Mouse (Mus musculus) retina, postnatal 7 days (tissue): ENCODE results near the gene Tfr2.
"Not testable (repeated sequence)": the region's sequence is repeated elsewhere in the genome, so short reads cannot be mapped to it uniquely, and the experiment has no call there.

Experiments
- DNase-seq: peaks from one replicate; pipeline ENCODE4 v3.0.0-alpha.2; 2012; ENCODE audit warnings: low read depth, low spot score

Tfr2 gene

DNA sequence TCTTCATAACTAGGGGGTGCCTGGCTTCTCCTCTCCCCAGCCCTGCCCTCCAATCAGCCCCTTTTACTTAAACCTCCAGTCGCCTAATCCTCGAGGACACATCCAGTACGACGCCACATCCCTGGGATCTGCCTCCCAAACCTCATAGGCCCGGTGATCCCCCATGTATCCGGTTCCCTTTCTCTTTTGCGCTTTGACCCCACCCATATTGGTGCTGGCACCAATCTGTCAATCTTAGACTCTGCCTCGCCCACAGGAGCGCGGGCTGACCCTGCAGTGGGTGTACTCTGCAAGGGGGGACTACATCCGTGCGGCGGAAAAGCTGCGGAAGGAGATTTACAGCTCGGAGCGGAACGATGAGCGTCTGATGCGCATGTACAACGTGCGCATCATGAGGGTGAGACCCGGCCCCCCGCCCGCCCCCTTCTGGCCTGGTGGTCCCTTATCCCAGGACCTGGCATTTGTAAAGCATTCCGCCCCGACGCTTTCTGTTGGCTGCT lies 14.1 kb downstream of the Tfr2 start:
- DNase-seq = peak; percentile 40

DNA sequence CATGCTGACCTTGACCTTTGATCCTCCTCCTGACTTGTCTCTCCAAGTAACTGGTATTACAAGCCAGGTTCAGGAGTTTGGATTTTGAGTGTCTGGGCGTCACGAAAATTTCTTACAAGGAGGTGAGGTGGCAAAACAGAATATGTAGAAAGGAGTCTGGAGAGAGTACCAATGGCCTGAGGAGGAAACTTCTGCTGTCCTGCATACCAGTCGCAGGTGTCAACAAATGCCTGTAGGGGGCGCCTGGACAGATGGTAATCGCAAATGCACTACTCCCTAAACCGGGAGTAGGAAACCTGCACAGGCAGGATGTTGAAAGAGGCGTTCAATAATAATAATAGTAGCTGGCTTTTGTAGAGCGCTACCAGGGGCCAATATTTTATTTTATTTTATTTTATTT lies 15.3 kb downstream of the Tfr2 start:
- peak; percentile 54 for DNase-seq

DNA sequence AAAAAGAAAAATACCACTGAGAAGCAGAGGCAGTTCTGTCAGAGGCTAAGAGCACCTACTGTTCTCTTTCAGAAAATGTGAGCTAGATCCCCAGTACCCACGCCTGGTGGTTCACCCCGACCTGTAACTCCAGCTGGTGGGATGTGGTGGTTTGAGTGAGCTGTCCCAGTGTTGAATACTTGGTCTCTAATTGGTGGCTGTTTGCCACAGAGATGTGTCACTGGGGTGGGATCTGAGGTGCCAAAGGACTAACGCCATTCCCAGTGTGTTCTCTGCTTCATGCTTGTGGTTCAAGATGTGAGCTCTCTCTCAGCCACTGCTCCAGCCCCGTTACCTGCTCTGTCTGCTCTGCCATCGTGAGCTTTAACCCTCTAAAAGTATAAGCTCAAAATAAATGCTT lies 20.9 kb downstream of the Tfr2 start:
- no peak for DNase-seq

DNA sequence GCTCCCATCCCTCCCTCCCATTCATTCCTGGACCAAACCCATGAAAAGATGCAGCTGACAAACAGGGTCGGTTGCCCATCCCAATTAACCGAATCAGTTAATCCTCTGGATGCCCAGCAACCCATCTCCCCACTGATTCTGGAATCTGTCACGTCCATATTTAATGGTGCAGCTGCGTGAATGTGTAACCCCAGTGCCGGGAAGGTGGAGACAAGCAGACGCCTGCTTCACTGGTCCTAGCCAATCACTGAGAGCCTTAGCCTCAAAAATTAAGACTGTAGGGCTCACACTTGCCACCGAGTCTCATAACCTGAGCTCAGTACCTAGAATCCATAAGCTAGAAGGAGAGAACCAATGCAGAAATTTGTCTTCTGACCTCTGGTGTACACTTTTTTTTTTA lies 26.3 kb downstream of the Tfr2 start:
- DNase-seq = no peak

DNA sequence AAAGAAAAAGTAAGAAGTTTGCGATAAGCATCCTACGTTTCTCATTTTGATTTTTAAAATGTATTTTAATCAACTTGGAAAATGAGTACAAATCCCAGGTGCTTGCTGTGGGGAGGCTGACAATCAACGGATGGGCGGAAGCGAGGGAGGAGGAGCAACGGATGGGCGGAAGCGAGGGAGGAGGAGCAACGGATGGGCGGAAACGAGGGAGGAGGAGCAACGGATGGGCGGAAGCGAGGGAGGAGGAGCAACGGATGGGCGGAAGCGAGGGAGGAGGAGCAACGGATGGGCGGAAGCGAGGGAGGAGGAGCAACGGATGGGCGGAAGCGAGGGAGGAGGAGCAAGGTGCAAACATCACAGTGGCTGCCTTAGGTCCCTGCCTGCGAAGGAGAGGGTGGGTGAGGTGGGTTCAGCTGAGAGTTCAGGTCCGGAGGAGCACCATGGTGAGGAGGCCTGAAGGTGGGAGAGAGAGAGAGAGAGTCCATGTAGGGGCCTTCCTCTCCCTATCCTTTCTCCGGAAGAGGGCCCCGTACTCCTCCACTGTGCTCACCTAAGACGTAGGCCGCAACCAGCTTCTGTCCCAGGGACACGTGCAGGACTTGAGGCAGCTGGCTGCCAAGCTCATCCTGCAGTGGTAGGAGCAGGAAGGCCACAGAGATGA lies 27.1 kb downstream of the Tfr2 start:
- no peak for DNase-seq

DNA sequence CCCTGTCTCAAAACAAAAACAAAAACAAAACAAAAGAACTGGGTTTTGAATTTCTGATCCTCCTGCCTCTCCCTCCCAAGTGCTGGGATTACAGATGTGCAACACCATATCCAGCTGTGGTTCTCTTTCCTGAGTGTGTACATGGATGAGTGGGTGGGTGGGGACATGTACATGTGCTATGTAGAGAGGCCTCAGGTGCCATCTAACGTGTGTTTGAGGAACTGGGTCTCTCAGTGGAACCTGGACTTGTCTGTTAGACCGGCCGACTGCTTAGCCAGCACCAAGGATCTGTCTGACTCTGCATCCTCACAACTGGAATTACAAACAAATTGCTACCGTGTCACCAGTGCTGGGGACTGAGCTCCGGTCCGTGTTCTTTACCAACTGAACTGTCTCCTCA lies 28.0 kb downstream of the Tfr2 start:
- no peak for DNase-seq

DNA sequence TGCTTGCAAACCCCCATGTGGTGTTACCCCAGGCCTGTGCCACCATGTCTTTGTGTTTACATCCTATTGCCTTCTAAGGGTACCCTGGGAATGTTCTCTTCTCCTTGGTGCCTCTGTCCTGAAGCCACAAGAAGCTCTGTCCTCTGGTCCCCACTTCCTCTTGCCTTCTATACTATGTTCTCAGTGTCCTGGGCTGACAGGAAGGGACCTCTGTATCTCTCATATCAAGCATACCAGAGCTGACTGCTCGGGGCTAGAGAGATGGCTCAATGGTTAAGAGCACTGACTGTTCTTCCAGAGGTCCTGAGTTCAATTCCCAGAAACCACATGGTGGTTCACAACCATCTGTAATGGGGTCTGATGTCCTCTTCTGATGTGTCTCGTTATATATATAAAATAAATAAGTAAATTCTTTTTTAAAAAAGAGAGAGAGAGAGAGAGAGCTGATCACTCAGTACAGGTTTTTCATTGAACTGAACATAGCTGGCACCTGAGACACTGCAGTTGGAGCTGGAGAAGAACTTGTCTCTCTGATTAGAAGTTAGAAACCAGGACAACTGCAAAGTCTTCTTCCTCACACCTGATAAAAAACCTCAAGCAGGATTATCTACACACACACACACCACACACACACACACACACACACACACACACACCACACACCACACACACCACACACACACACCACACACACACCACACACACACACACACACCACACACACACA lies 28.6 kb downstream of the Tfr2 start:
- DNase-seq = no peak

DNA sequence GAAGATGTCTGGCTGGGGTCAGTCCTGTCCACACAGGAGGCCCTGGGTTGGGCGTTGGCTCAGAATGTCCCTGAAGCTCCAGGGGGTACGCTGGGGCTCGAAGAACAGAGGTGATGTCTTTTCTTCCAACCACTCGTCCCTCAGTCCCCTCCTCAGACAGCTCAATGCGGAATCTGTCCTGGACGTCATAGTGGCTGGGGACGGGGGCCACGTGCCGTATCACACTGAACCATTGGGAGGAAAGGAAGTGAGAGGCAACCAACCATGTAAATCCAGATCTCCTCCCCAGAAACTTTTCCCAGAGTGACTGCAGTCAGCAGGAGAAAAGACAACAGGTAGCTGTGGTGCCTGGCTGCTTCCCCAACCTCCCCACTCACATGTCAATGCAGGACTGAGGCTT lies 30.0 kb downstream of the Tfr2 start:
- no peak for DNase-seq

DNA sequence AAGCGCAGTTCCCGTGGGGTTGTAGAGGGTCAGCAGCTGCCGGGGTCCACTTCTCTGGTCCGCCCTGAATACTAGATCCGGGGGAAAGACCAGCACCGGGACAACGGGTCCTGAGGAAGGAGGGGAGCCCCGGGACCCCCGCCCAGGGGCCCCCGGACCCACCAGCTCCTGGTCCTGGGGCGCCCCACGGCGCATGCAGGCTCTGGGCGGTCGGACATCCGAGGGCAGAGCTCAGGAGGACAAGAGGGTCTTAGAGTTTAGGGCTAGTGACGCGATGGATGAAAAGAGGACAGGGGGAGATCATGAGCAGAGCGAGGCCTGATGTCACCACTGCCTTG lies 30.6 kb downstream of the Tfr2 start:
- DNase-seq = no peak

DNA sequence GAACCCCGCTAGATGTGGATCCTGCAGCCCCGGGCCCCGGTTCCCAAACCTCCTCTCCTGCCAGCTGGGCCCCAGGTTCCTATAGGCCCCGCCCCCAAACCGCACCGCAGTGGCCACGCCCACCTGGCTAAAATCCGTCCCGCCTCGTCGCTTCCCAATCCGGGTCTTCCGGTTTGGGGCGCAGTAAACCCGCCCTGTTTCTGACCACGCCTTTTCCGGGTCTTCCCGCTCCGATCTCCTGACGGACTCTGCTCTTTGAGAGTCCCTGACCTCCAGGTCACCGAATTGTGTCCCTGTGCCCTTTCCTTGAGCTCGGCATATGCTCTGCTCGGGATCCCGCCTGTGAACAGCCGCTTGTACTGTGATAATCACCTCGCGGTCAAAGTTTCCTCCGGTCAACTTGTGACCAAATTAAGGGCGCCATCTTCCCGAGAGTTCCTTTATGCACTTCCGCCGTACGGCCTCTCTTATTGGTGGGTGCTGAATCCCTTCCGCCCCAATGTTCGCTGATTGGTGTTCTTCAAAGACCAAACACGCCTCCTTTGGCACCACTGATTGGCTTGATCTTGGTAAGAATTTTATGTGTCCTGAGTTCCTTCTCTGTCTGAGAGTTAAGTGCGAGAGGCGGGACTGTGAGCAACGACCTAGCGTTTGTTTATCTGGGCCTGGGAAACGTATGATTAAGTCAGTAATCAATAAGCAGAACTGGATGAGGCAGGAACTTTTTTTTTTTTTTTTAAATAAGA lies 31.2 kb downstream of the Tfr2 start, which contains the start of gene Mospd3:
TSS of gene Mospd3 (minus strand) at position 440 of the 746 bp plus-strand sequence.
- peak; percentile 93 for DNase-seq

DNA sequence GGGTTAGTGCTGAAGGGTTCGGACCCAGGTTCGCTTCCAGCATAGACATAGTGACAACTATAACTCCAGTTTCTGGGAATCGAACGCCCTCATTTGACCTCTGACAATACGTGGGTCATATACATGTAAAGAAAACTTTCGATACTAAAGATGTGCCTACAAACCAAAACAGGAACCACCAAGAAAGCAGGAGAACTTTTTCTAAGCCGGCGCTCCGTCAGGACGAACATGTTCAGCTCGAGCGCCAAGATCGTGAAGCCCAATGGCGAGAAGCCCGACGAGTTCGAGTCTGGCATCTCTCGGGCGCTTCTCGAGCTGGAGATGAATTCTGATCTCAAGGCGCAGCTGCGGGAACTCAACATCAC lies 31.7 kb downstream of the Tfr2 start:
- no peak for DNase-seq

DNA sequence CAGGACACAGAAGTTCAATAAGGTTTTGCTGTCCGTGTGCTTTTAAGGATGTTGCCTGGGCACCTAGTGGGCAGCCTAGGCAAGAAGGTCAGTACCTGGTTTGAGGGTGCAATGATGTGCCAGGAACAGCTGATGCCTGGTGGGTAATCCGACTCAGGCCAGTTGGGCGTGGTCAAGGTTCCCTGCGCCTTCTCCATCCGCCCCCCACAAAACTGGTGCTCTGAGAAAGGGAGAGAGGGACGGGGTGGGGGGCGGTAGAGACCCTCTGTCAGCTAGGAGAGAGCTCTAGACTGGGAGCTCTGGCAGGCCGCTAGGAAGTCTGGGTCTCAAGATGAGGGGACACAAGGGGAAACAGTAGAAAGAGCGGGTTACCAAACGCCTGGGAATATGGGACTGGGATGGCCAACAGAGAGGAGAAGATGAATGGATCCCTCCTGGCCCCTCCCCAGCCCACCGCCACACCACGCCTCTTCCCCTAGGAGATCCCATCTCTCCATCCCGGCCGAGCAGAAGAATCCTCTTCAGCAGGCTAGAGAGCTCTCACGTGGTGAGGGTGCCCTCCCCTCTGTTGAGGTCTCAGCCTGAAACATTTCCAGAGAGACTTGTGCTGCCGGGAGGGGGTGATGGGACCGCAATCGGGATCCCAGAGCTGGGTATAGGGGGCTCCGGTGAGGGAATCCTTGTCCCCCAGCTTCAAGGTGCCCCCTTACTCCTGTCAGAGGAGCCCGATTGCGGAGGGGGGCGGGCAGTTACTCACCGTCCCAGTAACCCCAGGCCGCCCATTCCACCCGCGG lies 38.4 kb downstream of the Tfr2 start:
- DNase-seq = no peak

DNA sequence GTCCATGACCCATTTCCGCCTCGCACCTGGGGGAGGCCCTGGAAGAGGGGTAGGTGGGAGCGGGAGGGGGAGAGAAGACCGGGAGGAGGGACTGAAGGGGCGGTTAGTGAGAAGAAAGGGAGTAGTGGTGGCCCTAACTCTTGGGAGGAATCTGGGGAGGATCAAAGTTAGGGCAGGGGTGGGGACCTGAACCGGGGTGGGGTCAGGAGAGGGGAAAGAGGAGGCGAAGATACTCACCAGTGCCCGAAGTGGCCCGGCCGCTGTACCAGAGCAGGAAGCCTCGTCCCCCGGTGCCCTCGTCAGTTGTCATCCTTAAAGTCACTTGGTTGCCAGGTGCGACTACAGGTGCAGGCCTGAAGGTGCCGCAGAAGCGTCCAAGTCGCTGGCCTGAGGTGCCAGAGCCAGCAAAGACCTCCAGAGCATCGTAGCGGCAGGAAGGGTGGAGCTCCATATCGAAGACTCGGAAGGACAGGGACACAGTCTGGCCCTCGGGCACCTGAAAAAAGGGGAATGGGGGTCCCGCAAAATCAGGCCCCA lies 39.1 kb downstream of the Tfr2 start:
- no peak for DNase-seq

DNA sequence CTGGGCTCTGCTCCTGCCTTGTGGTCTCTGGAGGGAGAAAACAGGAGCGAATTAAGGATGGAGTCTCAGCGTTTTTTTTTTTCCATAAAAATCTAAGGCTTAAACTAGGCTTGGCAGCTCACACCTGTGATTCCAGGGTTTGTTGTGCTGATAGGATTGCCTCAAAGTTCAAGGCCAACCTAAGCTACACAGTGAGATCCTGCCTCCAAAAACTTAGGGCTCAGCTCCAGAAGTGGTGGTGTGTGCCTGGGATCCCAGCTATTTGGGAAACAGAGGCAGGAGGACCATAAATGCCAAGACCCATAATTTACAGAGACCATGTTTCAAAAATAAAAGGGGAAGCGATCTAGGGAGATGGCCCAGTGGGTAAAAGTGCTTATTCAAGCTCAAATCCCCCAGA lies 39.7 kb downstream of the Tfr2 start:
- no peak for DNase-seq

DNA sequence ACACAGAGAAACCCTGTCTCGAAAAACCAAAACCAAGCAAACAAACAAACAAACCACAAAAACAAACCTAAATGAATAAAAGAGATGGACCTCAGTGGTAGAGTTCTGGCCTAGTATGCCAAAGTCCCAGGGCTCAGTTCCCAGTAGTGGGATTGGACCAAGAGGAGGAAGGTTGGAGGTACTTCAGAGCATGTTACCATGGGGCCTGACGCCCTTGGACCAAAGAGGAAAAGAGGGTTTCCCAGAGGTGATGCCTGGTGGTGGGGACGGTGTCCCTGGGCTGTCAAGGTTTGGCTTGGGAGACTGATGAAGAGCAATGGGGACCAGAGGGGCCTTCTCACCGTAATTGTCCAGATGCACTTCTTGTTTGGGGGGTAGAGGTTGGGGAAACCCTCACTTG lies 40.4 kb downstream of the Tfr2 start:
- no peak for DNase-seq

DNA sequence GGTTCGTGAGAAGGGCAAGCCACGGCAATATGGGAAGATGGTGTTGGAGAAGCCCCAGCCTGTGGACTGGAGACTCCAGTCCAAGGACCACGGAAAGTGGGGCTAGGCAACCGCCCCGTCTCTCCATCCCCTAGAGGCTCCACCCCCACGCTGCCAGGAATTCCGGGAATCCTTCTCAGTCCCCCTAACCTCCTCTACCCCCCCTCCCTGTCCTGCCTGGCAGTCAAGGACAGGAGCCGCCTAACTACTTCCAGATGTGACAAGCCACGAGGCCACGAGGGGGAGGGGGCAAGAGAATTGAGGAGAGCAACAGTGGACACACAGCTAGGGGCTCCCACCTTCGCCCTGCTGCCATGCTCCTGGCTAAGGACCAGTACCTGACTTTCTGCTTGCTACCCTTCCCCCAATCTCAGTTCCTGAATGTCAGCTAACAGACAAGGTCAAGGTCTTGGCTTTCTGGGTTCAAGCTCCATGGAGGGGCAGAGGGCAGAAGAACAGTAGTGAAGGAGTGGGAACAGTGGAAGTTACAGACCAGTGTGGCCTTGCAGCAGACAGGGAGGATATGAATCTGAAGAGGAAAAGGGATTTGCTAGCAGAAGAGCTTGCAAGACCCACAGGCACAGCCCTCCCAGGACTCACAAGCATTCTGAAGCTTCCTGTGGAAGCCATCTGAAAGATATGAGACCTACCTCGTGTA lies 41.1 kb downstream of the Tfr2 start:
- no peak for DNase-seq

DNA sequence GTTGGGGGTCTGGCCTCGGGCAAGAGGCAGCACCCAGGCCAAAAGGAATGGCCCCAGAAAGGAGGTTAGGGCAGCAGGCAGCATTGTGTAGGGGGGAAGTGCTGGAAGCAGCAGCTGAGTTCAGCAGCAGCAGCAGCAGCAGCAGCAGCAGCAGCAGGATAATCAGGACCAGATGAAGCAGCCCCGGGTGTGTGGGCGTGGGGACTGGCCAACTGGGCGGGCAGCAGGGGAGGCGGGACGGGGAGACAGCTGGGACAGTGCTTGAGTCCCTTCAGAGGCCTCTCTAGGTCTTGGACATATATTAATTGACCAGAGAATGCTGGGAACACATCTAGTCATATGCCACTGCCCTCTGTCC lies 41.6 kb downstream of the Tfr2 start:
- no peak for DNase-seq

DNA sequence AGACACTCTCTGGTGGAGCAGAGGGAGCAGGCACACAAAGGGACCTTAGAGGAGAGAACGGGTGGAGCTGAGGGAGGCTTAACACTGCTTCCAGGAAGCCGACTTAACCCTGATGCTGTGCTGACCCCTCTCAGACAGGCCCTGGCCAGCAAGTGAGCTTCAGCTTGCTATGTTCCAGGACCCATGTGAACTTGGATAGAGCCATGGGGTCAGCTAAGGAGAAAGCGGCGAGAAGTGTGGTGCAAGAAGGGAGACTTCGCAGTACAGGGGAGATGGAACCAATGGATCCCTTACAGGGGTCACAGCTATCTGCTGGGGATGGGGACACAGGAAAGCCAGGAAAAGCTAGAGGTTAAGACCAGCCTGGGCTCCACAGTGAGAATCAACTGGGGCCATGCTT lies 43.4 kb downstream of the Tfr2 start:
- DNase-seq = no peak

DNA sequence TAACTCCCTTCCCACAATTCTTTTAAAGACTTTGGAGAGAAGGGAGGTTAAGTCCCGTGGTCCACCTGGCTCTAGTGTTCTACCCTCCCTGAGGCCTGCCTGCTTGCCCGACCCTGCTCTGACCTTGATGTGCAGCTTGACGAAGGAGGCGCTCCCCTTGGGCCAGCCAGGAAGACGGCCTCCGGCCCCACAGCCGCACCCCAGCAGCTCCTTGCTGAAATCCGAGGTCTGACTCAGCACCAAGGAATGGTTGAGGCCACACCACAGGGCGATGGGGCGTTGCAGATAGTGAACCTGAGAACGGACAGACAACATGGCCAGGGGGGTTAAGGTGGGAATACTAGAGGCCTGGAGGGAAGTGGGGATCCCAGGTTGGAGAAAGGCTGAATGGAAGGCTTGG lies 43.9 kb downstream of the Tfr2 start, which contains the start of gene Pcolce:
TSS of gene Pcolce (minus strand) at position 235 of the 400 bp plus-strand sequence.
- no peak for DNase-seq

DNA sequence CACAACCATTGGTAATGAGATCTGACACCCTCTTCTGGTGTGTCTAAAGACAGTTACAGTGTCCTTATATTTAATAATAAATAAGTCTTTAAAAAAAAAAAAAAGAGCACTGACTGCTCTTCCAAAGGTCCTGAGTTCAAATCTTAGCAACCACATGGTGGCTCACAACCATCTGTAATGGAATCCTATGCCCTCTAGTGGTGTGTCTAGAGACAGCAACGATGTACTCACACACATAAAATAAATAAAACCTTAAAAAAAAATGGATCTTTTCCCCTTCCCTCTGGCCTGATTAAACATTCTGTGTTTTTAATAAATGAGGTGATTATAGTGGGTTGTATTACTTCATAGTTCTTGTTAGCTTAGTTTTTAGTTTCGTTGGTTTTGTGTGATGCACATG lies 45.3 kb downstream of the Tfr2 start:
- not testable (repeated sequence) for DNase-seq

DNA sequence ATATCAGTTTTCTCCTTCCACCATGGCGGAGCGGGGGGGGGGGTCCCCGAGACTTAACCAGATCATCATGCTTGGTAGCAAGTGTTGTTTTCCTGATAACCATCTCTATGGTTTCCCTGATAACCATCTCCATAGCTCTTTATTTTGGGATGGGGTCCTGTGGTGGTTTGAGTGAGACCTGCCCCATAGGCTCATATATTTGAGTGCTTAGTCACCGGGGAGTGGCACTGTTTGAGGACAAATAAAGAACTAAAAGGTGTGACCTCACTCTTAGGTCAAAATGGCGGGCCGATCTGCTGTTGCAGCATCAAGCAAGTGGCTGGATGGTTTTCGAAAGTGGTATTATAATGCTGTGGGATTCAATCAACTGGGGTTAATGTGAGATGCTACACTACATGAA lies 45.7 kb downstream of the Tfr2 start:
- DNase-seq = no peak
